Mouse (Mus musculus) embryonic facial prominence, embryonic 14.5 days (tissue): ENCODE measurements around the gene Ndufb10. TPM values are rescaled to one million over a fixed set of nuclear protein-coding genes. Genes with fewer than 3 reads are reported as not detected.

Experiments used
- ATAC-seq: fragments of 200-750 bp; cut with Nextera tagmentation; 2 replicates; pipeline ENCODE4 v1.8.0; 2017; ENCODE audit warnings: low read depth, moderate number of reproducible peaks, moderate TSS enrichment
- DNase-seq: peaks from one replicate; pipeline ENCODE4 v3.0.0-alpha.2; 2015; ENCODE audit warnings: low spot score
- H3K27ac ChIP-seq: fragments of 300-500 bp; sonication (generic); replicated peaks from 2 replicates; pipeline ENCODE4 v1.5.1; 2014; ENCODE audit warnings: low read depth, mild to moderate bottlenecking, low read length, moderate library complexity
- H3K27me3 ChIP-seq: fragments of 300-500 bp; sonication (generic); replicated peaks from 2 replicates; pipeline ENCODE4 v1.6.1; 2014; ENCODE audit warnings: low read length; ENCODE audit not compliant: control insufficient read depth, insufficient read depth
- H3K36me3 ChIP-seq: fragments of 300-500 bp; sonication (generic); 2 replicates; pipeline ENCODE4 v1.6.1; 2014; ENCODE audit warnings: low read length, mixed read lengths; ENCODE audit not compliant: control insufficient read depth, insufficient read depth
- H3K4me1 ChIP-seq: fragments of 300-500 bp; sonication (generic); 2 replicates; pipeline ENCODE4 v1.6.1; 2014; ENCODE audit warnings: antibody characterized with exemption, low read length; ENCODE audit not compliant: control insufficient read depth, insufficient read depth
- H3K4me2 ChIP-seq: fragments of 300-500 bp; sonication (generic); 2 replicates; pipeline ENCODE4 v1.6.1; 2014; ENCODE audit warnings: low read depth, mild to moderate bottlenecking, low read length, moderate library complexity, mixed read lengths
- H3K4me3 ChIP-seq: fragments of 300-500 bp; sonication (generic); 2 replicates; pipeline ENCODE4 v1.5.1; 2014; ENCODE audit warnings: low read depth, mild to moderate bottlenecking, low read length
- H3K9ac ChIP-seq: fragments of 300-500 bp; sonication (generic); 2 replicates; pipeline ENCODE4 v1.6.1; 2014; ENCODE audit warnings: low read depth, mild to moderate bottlenecking, low read length, moderate library complexity, mixed read lengths
- H3K9me3 ChIP-seq: fragments of 300-500 bp; sonication (generic); 2 replicates; pipeline ENCODE4 v1.6.1; 2016; ENCODE audit warnings: low read length; ENCODE audit not compliant: control insufficient read depth
- WGBS: fragments of 180-500 bp; shearing (Covaris S2); extraction: QIAGEN DNeasy Blood & Tissue Kit; methylation state at CpG from one replicate; pipeline ENCODE4 v1.1.7; 2014; 5-methylcytosine and 5-hydroxymethylcytosine counted together
- polyA plus RNA-seq: library from polyadenylated mRNA; unstranded; fragments of >200 nt; fragmentation: Nextera tagmentation; extraction: Ambion mirVana; gene quantifications from 2 replicates; pipeline ENCODE4 v1.2.1, GENCODE M21; 2014

The Ndufb10 gene
- polyA plus RNA-seq, 1 experiment from 2014 or later, result 267 TPM

DNA sequence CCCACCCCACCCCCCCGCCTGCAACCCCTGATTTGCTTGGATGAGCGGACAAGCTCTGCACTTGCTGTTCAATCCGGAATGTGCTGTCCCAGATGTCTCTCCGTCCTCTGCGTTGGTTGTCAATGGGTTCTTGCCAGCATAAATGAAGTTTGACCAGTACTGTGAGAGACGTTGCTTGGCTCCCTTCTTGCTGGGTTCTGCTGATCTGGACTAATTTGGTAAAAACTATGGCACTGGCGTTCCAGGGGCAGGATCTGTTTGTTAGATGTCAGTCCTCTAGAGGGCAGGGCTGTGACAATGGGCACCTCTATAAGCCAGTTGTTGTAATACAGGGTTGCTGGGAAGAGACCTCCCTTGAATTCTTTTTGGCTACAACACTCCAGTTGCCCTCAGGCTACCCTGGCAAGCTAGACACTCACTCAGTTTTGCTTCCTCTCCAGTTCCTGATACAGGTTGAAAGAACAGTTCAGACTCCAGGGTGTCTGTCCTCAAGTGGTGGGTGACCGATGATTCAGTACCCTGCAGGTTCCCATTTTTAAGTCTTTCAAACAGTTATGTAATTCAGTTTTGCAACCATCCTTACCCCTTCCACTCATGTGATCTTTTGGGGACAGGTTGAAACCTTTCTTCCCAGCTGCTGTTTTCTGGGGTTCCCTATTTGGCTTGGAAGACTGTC, 13.0 kb upstream of the Ndufb10 start:
- Histone ChIP-seq H3K27ac (no peak overlapping the region), H3K4me3 (peak overlapping the region; percentile 61), H3K9ac (peak overlapping the region; percentile 66), H3K4me1 (peaks cover 10% of the 10 kb centered on the region), H3K27me3 (no peaks in the 10 kb centered on the region), H3K9me3 (no peaks in the 10 kb centered on the region), H3K4me2 (peak overlapping the region; percentile 90), H3K36me3 (0 out of 2 replicates have a peak, but pooled peaks cover 10% of the 10 kb centered on the region)
- no peak for DNase-seq
- no peak for ATAC-seq
- WGBS, result 21% methylated on average over 8 of the region's 8 CpGs

DNA sequence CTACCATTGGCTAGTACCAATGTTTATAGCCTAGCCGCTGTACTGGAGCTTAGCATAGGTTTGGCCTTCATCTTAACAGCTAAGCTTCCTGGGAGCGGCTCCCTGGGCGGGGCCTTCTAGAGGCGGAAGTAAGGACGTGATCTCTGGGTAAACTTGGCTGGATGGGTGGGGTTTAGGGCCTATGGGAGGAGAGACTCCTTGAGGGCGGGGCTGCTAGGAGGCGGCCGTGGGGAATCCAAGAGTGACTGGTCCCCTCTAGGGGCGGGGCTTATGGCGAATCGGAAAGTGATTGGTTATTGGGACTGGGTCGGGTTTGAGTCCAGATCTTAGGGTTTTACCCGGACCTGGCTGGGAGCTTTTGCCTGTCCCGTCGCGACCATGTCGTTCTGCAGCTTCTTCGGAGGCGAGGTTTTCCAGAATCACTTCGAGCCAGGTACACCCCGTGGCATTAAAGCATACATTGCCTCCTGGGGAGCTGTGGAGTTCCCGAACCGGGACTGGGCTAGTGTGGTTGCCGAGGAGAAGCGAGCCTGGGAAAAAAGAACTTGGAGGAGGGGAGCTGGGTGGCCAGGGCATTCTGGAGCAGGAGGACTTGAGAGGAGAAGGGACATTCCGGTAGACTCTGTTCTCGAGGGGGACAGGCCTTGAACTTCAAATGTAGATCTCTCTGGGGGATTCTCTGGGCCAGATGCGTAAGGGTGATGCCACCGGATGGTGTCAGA, 12.2 kb upstream of the Ndufb10 start, which contains the start of gene Msrb1:
Gene Msrb1 (plus strand): TSS at position 313 of the 722 bp plus-strand sequence.
- H3K9me3 ChIP-seq, result no peaks in the 10 kb centered on the region
- peak; percentile 97 for ATAC-seq
- peak; percentile 100 for DNase-seq
- H3K4me1 ChIP-seq, result peaks cover 10% of the 10 kb centered on the region
- H3K4me2 ChIP-seq, result peak within 1 kb of the TSS; percentile 90
- 2% methylated on average over 27 of the region's 29 CpGs for WGBS
- peak within 1 kb of the TSS; percentile 66 for H3K9ac ChIP-seq
- peak within 1 kb of the TSS; percentile 65; the same call in 1 of the 2 replicates for H3K27ac ChIP-seq
- peak within 1 kb of the TSS; percentile 61 for H3K4me3 ChIP-seq
- 0 out of 2 replicates have a peak, but pooled peaks cover 10% of the 10 kb centered on the region for H3K36me3 ChIP-seq
- no peaks in the 10 kb centered on the region for H3K27me3 ChIP-seq

DNA sequence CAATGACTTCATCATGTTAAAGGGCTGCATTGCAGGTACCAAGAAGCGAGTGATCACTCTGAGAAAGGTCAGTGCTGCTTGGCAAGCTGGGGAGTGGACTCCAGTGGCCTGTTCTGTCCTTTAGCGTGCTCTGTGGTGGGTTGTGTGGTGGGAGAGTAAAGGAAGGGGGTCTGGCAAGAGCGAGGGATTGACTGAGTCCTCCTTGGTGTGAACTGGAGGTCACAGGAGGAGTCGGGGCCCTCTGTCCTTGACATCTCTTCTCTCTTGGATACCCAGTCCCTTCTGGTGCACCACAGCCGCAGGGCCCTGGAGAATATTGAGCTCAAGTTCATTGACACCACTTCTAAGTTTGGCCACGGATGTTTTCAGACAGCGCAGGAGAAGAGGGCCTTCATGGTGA, 11.2 kb upstream of the Ndufb10 start:
- no peak overlapping the region for H3K9ac ChIP-seq
- H3K4me3 ChIP-seq, result no peak overlapping the region
- no peaks in the 10 kb centered on the region for H3K9me3 ChIP-seq
- peak overlapping the region; percentile 90; the same call in 1 of the 2 replicates for H3K4me2 ChIP-seq
- ATAC-seq (no peak), DNase-seq (no peak)
- peaks cover 10% of the 10 kb centered on the region for H3K4me1 ChIP-seq
- H3K27ac ChIP-seq, result no peak overlapping the region
- 90% methylated on average over 7 of the region's 7 CpGs for WGBS
- 0 out of 2 replicates have a peak, but pooled peaks cover 3% of the 10 kb centered on the region for H3K36me3 ChIP-seq
- H3K27me3 ChIP-seq, result no peaks in the 10 kb centered on the region

DNA sequence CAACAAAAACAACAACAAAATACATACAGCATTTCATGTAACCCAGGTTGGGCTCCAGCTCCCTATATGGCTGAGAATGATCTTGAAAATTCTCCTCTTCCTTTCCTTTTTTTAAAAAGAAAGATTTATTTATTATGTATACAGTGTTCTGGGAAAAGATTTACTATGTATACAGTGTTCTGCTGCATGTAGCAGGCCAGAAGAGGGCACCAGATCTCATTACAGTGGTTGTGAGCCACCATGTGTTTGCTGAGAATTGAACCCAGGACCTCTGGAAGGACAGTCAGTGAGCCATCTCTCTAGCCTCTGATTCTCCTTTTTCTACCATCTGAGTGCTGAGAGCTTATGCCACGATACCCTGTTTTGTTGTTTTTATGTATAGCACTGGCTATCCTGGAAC, 10.2 kb upstream of the Ndufb10 start:
- Histone ChIP-seq H3K36me3 (no peaks in the 10 kb centered on the region), H3K9ac (no peak overlapping the region), H3K27ac (no peak overlapping the region), H3K4me3 (no peak overlapping the region), H3K9me3 (no peaks in the 10 kb centered on the region), H3K4me1 (peaks cover 10% of the 10 kb centered on the region), H3K27me3 (no peaks in the 10 kb centered on the region), H3K4me2 (no peak overlapping the region)
- no peak for DNase-seq
- no peak for ATAC-seq
- 73% methylated on average over 1 of the region's 1 CpGs for WGBS

DNA sequence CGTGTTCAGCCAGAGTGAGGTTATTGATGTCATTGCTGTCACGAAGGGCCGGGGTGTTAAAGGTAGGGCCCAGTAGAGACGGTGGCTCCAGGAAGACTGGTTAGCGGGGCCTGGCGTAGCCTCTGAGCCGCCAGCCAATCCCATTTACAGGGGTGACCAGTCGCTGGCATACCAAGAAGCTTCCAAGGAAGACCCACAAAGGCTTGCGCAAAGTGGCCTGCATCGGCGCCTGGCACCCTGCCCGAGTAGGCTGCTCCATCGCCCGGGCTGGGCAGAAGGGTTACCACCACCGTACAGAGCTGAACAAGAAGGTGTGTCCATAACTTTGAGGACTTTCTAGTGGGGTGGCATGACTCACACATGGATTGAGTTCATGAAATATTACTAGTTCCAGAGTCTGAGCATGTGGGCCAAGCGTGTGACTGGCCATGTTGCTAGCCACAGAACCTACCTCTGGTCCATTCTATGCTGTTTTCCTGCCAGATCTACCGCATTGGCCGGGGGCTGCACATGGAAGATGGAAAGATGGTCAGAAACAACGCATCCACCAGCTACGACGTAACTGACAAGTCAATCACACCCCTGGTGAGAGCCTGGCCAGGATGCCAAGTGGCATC, 9.3 kb upstream of the Ndufb10 start:
- Histone ChIP-seq H3K9ac (no peak overlapping the region), H3K9me3 (no peaks in the 10 kb centered on the region)
- 86% methylated on average over 21 of the region's 21 CpGs for WGBS

DNA sequence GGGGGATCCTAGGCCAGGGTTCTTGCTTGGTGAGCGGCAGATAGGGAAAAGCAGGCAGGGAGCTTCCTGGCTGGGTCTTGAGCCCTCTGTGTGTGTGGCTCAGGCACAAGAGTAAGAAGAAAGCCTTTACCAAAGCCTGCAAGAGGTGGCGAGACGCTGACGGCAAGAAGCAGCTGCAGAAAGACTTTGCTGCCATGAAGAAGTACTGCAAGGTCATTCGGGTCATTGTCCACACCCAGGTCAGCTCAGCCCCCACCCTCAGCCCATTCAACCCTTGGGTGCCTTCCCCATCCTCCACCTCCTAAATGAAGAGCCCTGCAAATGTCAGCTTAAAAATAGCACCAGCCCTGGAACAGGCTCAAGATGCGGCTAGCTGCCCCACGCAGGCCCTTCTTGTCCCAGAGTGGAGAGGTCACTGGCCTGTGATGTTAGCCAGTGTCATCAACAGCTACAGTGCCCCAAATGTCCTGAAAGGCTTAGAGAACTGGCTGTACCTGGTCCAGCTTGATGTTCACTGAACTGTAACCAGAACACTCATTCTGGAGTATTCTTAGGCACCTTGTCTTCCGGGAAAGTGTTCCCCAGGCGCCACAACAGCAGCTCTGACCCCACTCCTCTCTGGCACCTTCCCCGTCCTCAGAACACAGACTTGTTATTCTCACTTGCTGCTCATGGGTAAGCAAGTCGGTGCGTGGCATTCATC, 8.1 kb upstream of the Ndufb10 start:
- peaks cover 9% of the 10 kb centered on the region for H3K4me1 ChIP-seq
- H3K27me3 ChIP-seq, result no peaks in the 10 kb centered on the region
- H3K27ac ChIP-seq, result no peak overlapping the region
- H3K9me3 ChIP-seq, result no peaks in the 10 kb centered on the region
- H3K9ac ChIP-seq, result no peak overlapping the region
- H3K4me3 ChIP-seq, result no peak overlapping the region
- no peaks in the 10 kb centered on the region for H3K36me3 ChIP-seq
- 75% methylated on average over 12 of the region's 12 CpGs for WGBS
- ATAC-seq, result no peak
- H3K4me2 ChIP-seq, result no peak overlapping the region
- no peak for DNase-seq

More for the DNA sequence above, 9.3 kb upstream of the Ndufb10 start:
- DNase-seq (no peak), ATAC-seq (no peak)
- no peaks in the 10 kb centered on the region for H3K36me3 ChIP-seq
- H3K27ac ChIP-seq, result no peak overlapping the region
- H3K4me2 ChIP-seq, result no peak overlapping the region
- peaks cover 10% of the 10 kb centered on the region for H3K4me1 ChIP-seq
- H3K27me3 ChIP-seq, result no peaks in the 10 kb centered on the region
- H3K4me3 ChIP-seq, result no peak overlapping the region

DNA sequence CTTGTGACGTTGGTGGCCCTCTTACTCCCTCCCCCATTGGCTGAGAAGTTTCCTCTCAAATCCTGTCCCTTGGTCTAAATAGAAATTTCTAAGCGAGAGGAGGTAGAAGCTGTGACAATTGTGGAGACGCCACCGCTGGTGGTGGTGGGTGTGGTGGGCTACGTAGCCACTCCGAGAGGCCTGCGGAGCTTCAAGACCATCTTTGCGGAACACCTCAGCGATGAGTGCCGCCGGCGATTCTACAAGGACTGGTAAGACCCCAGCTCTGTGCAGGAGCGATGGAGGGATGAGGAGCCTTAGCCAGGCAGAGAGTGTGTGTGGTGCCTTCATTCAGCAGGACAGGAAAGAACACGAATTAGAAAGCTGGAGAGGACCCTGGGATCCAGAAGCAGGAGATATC, 6.5 kb upstream of the Ndufb10 start:
- H3K4me2 ChIP-seq, result no peak overlapping the region
- no peak overlapping the region for H3K27ac ChIP-seq
- no peaks in the 10 kb centered on the region for H3K27me3 ChIP-seq
- DNase-seq, result no peak
- 79% methylated on average over 14 of the region's 14 CpGs for WGBS
- no peak overlapping the region for H3K4me3 ChIP-seq
- 0 out of 2 replicates have a peak, but pooled peaks cover 1% of the 10 kb centered on the region for H3K4me1 ChIP-seq
- H3K9me3 ChIP-seq, result no peaks in the 10 kb centered on the region
- ATAC-seq, result no peak
- no peak overlapping the region for H3K9ac ChIP-seq
- H3K36me3 ChIP-seq, result no peaks in the 10 kb centered on the region

DNA sequence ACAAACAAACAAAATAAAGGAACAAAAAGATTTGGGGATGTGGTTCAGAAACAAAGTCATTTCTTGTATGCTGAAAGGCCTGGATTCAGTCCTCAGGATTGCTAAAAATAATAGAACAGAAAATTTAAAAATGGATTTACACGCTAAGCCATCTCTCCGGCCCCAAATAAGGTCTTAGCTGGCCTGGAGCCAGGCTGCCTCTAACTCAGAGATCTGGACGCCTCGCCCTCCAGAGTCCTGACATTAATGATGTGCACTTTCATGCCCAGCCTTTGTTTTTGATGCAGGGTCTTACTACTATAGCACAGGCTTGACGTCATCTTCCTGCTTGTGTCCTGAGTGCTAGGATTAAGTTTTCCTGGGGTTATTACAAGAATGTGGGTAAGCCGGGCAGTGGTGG, 4.8 kb upstream of the Ndufb10 start:
- no peak for DNase-seq
- Histone ChIP-seq H3K36me3 (no peaks in the 10 kb centered on the region), H3K27ac (no peak overlapping the region), H3K27me3 (no peaks in the 10 kb centered on the region), H3K4me1 (no peaks in the 10 kb centered on the region), H3K9me3 (no peaks in the 10 kb centered on the region), H3K4me3 (no peak overlapping the region), H3K4me2 (no peak overlapping the region), H3K9ac (no peak overlapping the region)
- WGBS, result 74% methylated on average over 6 of the region's 6 CpGs
- no peak for ATAC-seq
